Mouse (Mus musculus): ENCODE results near the gene Lrrc32. TPM values are rescaled to one million over a fixed set of nuclear protein-coding genes. Genes with fewer than 3 reads are reported as not detected.

Gene Lrrc32
- polyA plus RNA-seq, 1 experiment from 2014 or later, result 6.0 TPM

GRCm38 (mm10) chr7:98493307-98493706, 4.2 kb downstream of the Lrrc32 start:
- H3K4me2 ChIP-seq (ENCODE audit: low read depth, low read length), result no peak overlapping the region
- WGBS, result 55% methylated on average over 2 of the region's 2 CpGs
- peaks cover 13% of the 10 kb centered on the region for H3K4me1 ChIP-seq (replicated peaks; ENCODE audit: control insufficient read depth, insufficient read depth, low read length)
- no peak overlapping the region for H3K4me3 ChIP-seq (ENCODE audit: low read length)
- H3K27ac ChIP-seq (ENCODE audit: low read length), result no peak overlapping the region; the same call in 1 of the 2 replicates
- H3K27me3 ChIP-seq (ENCODE audit: control insufficient read depth, insufficient read depth, low read depth, low read length), result no peaks in the 10 kb centered on the region
- no peak for ATAC-seq (ENCODE audit: low read depth)
- no peaks in the 10 kb centered on the region for H3K36me3 ChIP-seq (ENCODE audit: control insufficient read depth, insufficient read depth, low read length)
- no peaks in the 10 kb centered on the region for H3K9me3 ChIP-seq (ENCODE audit: control insufficient read depth, low read length)
- no peak overlapping the region for H3K9ac ChIP-seq (ENCODE audit: low read length)

GRCm38 (mm10) chr7:98493901-98494480, 4.9 kb downstream of the Lrrc32 start:
- no peaks in the 10 kb centered on the region for H3K27me3 ChIP-seq (ENCODE audit: control insufficient read depth, insufficient read depth, low read depth, low read length)
- peaks cover 13% of the 10 kb centered on the region for H3K4me1 ChIP-seq (replicated peaks; ENCODE audit: control insufficient read depth, insufficient read depth, low read length)
- ATAC-seq (ENCODE audit: low read depth), result no peak
- H3K4me3 ChIP-seq (ENCODE audit: low read length), result no peak overlapping the region
- no peak overlapping the region for H3K4me2 ChIP-seq (ENCODE audit: low read depth, low read length)
- WGBS, result 52% methylated on average over 18 of the region's 18 CpGs
- no peak overlapping the region for H3K9ac ChIP-seq (ENCODE audit: low read length)
- no peaks in the 10 kb centered on the region for H3K9me3 ChIP-seq (ENCODE audit: control insufficient read depth, low read length)
- no peak overlapping the region for H3K27ac ChIP-seq (ENCODE audit: low read length)
- no peaks in the 10 kb centered on the region for H3K36me3 ChIP-seq (ENCODE audit: control insufficient read depth, insufficient read depth, low read length)

- peaks cover 2% of the 10 kb centered on the region; the same call in 1 of the 2 replicates for H3K4me1 ChIP-seq (replicated peaks; ENCODE audit: control insufficient read depth, insufficient read depth, low read length)
- no peak overlapping the region for H3K27ac ChIP-seq (ENCODE audit: low read length)
- WGBS, result 78% methylated on average over 1 of the region's 1 CpGs
- H3K9me3 ChIP-seq (ENCODE audit: control insufficient read depth, low read length), result no peaks in the 10 kb centered on the region
- H3K9ac ChIP-seq (ENCODE audit: low read length), result no peak overlapping the region
- no peak overlapping the region for H3K4me2 ChIP-seq (ENCODE audit: low read depth, low read length)
- no peaks in the 10 kb centered on the region for H3K36me3 ChIP-seq (ENCODE audit: control insufficient read depth, insufficient read depth, low read length)
- no peaks in the 10 kb centered on the region for H3K27me3 ChIP-seq (ENCODE audit: control insufficient read depth, insufficient read depth, low read depth, low read length)
- ATAC-seq (ENCODE audit: low read depth), result no peak
- no peak overlapping the region for H3K4me3 ChIP-seq (ENCODE audit: low read length)
Observed at GRCm38 (mm10) chr7:98495591-98495990, 6.5 kb downstream of the Lrrc32 start.

GRCm38 (mm10) chr7:98497451-98497850, 8.4 kb downstream of the Lrrc32 start:
- no peaks in the 10 kb centered on the region for H3K9me3 ChIP-seq (ENCODE audit: control insufficient read depth, low read length)
- H3K4me3 ChIP-seq (ENCODE audit: low read length), result no peak overlapping the region
- H3K27ac ChIP-seq (ENCODE audit: low read length), result no peak overlapping the region
- no peak for ATAC-seq (ENCODE audit: low read depth)
- H3K36me3 ChIP-seq (ENCODE audit: control insufficient read depth, insufficient read depth, low read length), result no peaks in the 10 kb centered on the region
- 57% methylated on average over 5 of the region's 5 CpGs for whole genome bisulfite sequencing
- peaks cover 2% of the 10 kb centered on the region; the same call in 1 of the 2 replicates for H3K4me1 ChIP-seq (replicated peaks; ENCODE audit: control insufficient read depth, insufficient read depth, low read length)
- H3K27me3 ChIP-seq (ENCODE audit: control insufficient read depth, insufficient read depth, low read depth, low read length), result no peaks in the 10 kb centered on the region
- H3K9ac ChIP-seq (ENCODE audit: low read length), result no peak overlapping the region
- H3K4me2 ChIP-seq (ENCODE audit: low read depth, low read length), result no peak overlapping the region

- WGBS, result 93% methylated on average over 12 of the region's 12 CpGs
Observed at GRCm38 (mm10) chr7:98498101-98498500, 9.0 kb downstream of the Lrrc32 start.

GRCm38 (mm10) chr7:98498656-98499560, 9.8 kb downstream of the Lrrc32 start:
- Histone ChIP-seq H3K9ac (ENCODE audit: low read length) (no peak overlapping the region), H3K27ac (ENCODE audit: low read length) (no peak overlapping the region), H3K4me1 (replicated peaks; ENCODE audit: control insufficient read depth, insufficient read depth, low read length) (peaks cover 10% of the 10 kb centered on the region), H3K4me3 (ENCODE audit: low read length) (no peak overlapping the region), H3K36me3 (ENCODE audit: control insufficient read depth, insufficient read depth, low read length) (no peaks in the 10 kb centered on the region), H3K9me3 (ENCODE audit: control insufficient read depth, low read length) (no peaks in the 10 kb centered on the region), H3K4me2 (ENCODE audit: low read depth, low read length) (no peak overlapping the region), H3K27me3 (ENCODE audit: control insufficient read depth, insufficient read depth, low read depth, low read length) (no peaks in the 10 kb centered on the region)
- ATAC-seq (ENCODE audit: low read depth), result no peak
- WGBS, result 78% methylated on average over 20 of the region's 20 CpGs

More at GRCm38 (mm10) chr7:98498101-98498500, 9.0 kb downstream of the Lrrc32 start:
- Histone ChIP-seq H3K4me1 (replicated peaks; ENCODE audit: control insufficient read depth, insufficient read depth, low read length) (peaks cover 8% of the 10 kb centered on the region; the same call in 1 of the 2 replicates), H3K4me2 (ENCODE audit: low read depth, low read length) (no peak overlapping the region), H3K36me3 (ENCODE audit: control insufficient read depth, insufficient read depth, low read length) (no peaks in the 10 kb centered on the region), H3K27ac (ENCODE audit: low read length) (no peak overlapping the region), H3K9ac (ENCODE audit: low read length) (no peak overlapping the region), H3K4me3 (ENCODE audit: low read length) (no peak overlapping the region), H3K27me3 (ENCODE audit: control insufficient read depth, insufficient read depth, low read depth, low read length) (no peaks in the 10 kb centered on the region), H3K9me3 (ENCODE audit: control insufficient read depth, low read length) (no peaks in the 10 kb centered on the region)
- ATAC-seq (ENCODE audit: low read depth), result no peak

- ATAC-seq (ENCODE audit: low read depth), result no peak
- no peaks in the 10 kb centered on the region for H3K9me3 ChIP-seq (ENCODE audit: control insufficient read depth, low read length)
- no peaks in the 10 kb centered on the region for H3K27me3 ChIP-seq (ENCODE audit: control insufficient read depth, insufficient read depth, low read depth, low read length)
- WGBS, result 71% methylated on average over 25 of the region's 25 CpGs
- H3K4me1 ChIP-seq (replicated peaks; ENCODE audit: control insufficient read depth, insufficient read depth, low read length), result peaks cover 16% of the 10 kb centered on the region
- H3K4me2 ChIP-seq (ENCODE audit: low read depth, low read length), result no peak overlapping the region
- no peak overlapping the region for H3K27ac ChIP-seq (ENCODE audit: low read length)
- 0 out of 2 replicates have a peak overlapping the region, but pooled peaks have one; percentile 12 for H3K9ac ChIP-seq (ENCODE audit: low read length)
- no peaks in the 10 kb centered on the region for H3K36me3 ChIP-seq (ENCODE audit: control insufficient read depth, insufficient read depth, low read length)
- H3K4me3 ChIP-seq (ENCODE audit: low read length), result no peak overlapping the region
Observed at GRCm38 (mm10) chr7:98499561-98500292, 10.6 kb downstream of the Lrrc32 start.

GRCm38 (mm10) chr7:98500470-98500869, 11.4 kb downstream of the Lrrc32 start:
- H3K27me3 ChIP-seq (ENCODE audit: control insufficient read depth, insufficient read depth, low read depth, low read length), result no peaks in the 10 kb centered on the region
- ATAC-seq (ENCODE audit: low read depth), result no peak
- H3K4me1 ChIP-seq (replicated peaks; ENCODE audit: control insufficient read depth, insufficient read depth, low read length), result peaks cover 23% of the 10 kb centered on the region
- no peak overlapping the region for H3K4me3 ChIP-seq (ENCODE audit: low read length)
- no peaks in the 10 kb centered on the region for H3K9me3 ChIP-seq (ENCODE audit: control insufficient read depth, low read length)
- H3K36me3 ChIP-seq (ENCODE audit: control insufficient read depth, insufficient read depth, low read length), result no peaks in the 10 kb centered on the region
- H3K4me2 ChIP-seq (ENCODE audit: low read depth, low read length), result no peak overlapping the region
- 81% methylated on average over 3 of the region's 3 CpGs for WGBS
- 0 out of 2 replicates have a peak overlapping the region, but pooled peaks have one; percentile 12 for H3K9ac ChIP-seq (ENCODE audit: low read length)
- no peak overlapping the region for H3K27ac ChIP-seq (ENCODE audit: low read length)

GRCm38 (mm10) chr7:98501078-98501477, 12.0 kb downstream of the Lrrc32 start:
- Histone ChIP-seq H3K4me3 (ENCODE audit: low read length) (no peak overlapping the region), H3K4me2 (ENCODE audit: low read depth, low read length) (no peak overlapping the region), H3K27me3 (ENCODE audit: control insufficient read depth, insufficient read depth, low read depth, low read length) (no peaks in the 10 kb centered on the region), H3K9me3 (ENCODE audit: control insufficient read depth, low read length) (no peaks in the 10 kb centered on the region), H3K9ac (ENCODE audit: low read length) (no peak overlapping the region), H3K4me1 (replicated peaks; ENCODE audit: control insufficient read depth, insufficient read depth, low read length) (peaks cover 27% of the 10 kb centered on the region), H3K27ac (ENCODE audit: low read length) (no peak overlapping the region), H3K36me3 (ENCODE audit: control insufficient read depth, insufficient read depth, low read length) (no peaks in the 10 kb centered on the region)
- no peak for ATAC-seq (ENCODE audit: low read depth)
- WGBS, result 88% methylated on average over 7 of the region's 7 CpGs

All from lung, embryonic 16.5 days (tissue).